Mouse (Mus musculus): ENCODE results near the gene Hoxc9. TPM values are rescaled to one million over a fixed set of nuclear protein-coding genes. Genes with fewer than 3 reads are reported as not detected.

The Hoxc9 gene
- polyA plus RNA-seq (2014; fragmentation: Nextera tagmentation; extraction: Ambion mirVana): not detected in 2 replicates

GRCm38 (mm10) chr15:102976171-102976570, at the start of gene Hoxc9:
Gene Hoxc9, plus strand, starts transcription at chr15:102976439.
- ATAC-seq (replicated peaks; ENCODE audit: low FRiP score) (no peak), DNase-seq (ENCODE audit: low spot score) (no peak)
- 2% methylated on average over 11 of the region's 20 CpGs for WGBS
- Histone ChIP-seq H3K27ac (ENCODE audit: low read depth, low read length) (no peak within 1 kb of the TSS), H3K9me3 (ENCODE audit: control insufficient read depth, low read length) (no peaks in the 10 kb centered on the region), H3K4me2 (ENCODE audit: low read depth, low read length, severe bottlenecking) (no peak within 1 kb of the TSS), H3K36me3 (ENCODE audit: control insufficient read depth, insufficient read depth, low read length) (no peaks in the 10 kb centered on the region), H3K9ac (ENCODE audit: low read length) (no peak within 1 kb of the TSS), H3K27me3 (ENCODE audit: control insufficient read depth, insufficient read depth, low read length) (peaks cover 97% of the 10 kb centered on the region), H3K4me1 (replicated peaks; ENCODE audit: control insufficient read depth, insufficient read depth, low read length) (no peaks in the 10 kb centered on the region), H3K4me3 (ENCODE audit: low read depth, low read length) (no peak within 1 kb of the TSS)

- no peak overlapping the region for H3K27ac ChIP-seq (ENCODE audit: low read depth, low read length)
- DNase-seq (ENCODE audit: low spot score) (no peak), ATAC-seq (replicated peaks; ENCODE audit: low FRiP score) (no peak)
- no peak overlapping the region for H3K9ac ChIP-seq (ENCODE audit: low read length)
- H3K4me3 ChIP-seq (ENCODE audit: low read depth, low read length): no peak overlapping the region
- peaks cover 95% of the 10 kb centered on the region for H3K27me3 ChIP-seq (ENCODE audit: control insufficient read depth, insufficient read depth, low read length)
- no peaks in the 10 kb centered on the region for H3K4me1 ChIP-seq (replicated peaks; ENCODE audit: control insufficient read depth, insufficient read depth, low read length)
- under 1% methylated on average over 40 of the region's 40 CpGs for WGBS
- H3K9me3 ChIP-seq (ENCODE audit: control insufficient read depth, low read length): no peaks in the 10 kb centered on the region
- H3K36me3 ChIP-seq (ENCODE audit: control insufficient read depth, insufficient read depth, low read length): no peaks in the 10 kb centered on the region
- no peak overlapping the region for H3K4me2 ChIP-seq (ENCODE audit: low read depth, low read length, severe bottlenecking)
These were observed 49.1 kb upstream of the Hoxc9 start for GRCm38 (mm10) chr15:102927032-102927645.

- no peak overlapping the region for H3K4me3 ChIP-seq (ENCODE audit: low read depth, low read length)
- H3K27ac ChIP-seq (ENCODE audit: low read depth, low read length): no peak overlapping the region
- H3K27me3 ChIP-seq (ENCODE audit: control insufficient read depth, insufficient read depth, low read length): peaks cover 99% of the 10 kb centered on the region
- H3K9ac ChIP-seq (ENCODE audit: low read length): no peak overlapping the region
- no peak overlapping the region for H3K4me2 ChIP-seq (ENCODE audit: low read depth, low read length, severe bottlenecking)
- H3K36me3 ChIP-seq (ENCODE audit: control insufficient read depth, insufficient read depth, low read length): no peaks in the 10 kb centered on the region
- no peaks in the 10 kb centered on the region for H3K4me1 ChIP-seq (replicated peaks; ENCODE audit: control insufficient read depth, insufficient read depth, low read length)
- no peaks in the 10 kb centered on the region for H3K9me3 ChIP-seq (ENCODE audit: control insufficient read depth, low read length)
- no peak for ATAC-seq (replicated peaks; ENCODE audit: low FRiP score)
- DNase-seq (ENCODE audit: low spot score): peak; percentile 50
- 3% methylated on average over 23 of the region's 23 CpGs for WGBS
These were observed 44.4 kb upstream of the Hoxc9 start for GRCm38 (mm10) chr15:102931706-102932358.

GRCm38 (mm10) chr15:102934438-102934837, 41.8 kb upstream of the Hoxc9 start:
- Histone ChIP-seq H3K4me1 (replicated peaks; ENCODE audit: control insufficient read depth, insufficient read depth, low read length) (no peaks in the 10 kb centered on the region), H3K27ac (ENCODE audit: low read depth, low read length) (no peak overlapping the region), H3K9me3 (ENCODE audit: control insufficient read depth, low read length) (no peaks in the 10 kb centered on the region), H3K9ac (ENCODE audit: low read length) (no peak overlapping the region), H3K36me3 (ENCODE audit: control insufficient read depth, insufficient read depth, low read length) (no peaks in the 10 kb centered on the region), H3K4me3 (ENCODE audit: low read depth, low read length) (no peak overlapping the region), H3K27me3 (ENCODE audit: control insufficient read depth, insufficient read depth, low read length) (peaks cover 99% of the 10 kb centered on the region), H3K4me2 (ENCODE audit: low read depth, low read length, severe bottlenecking) (no peak overlapping the region)
- DNase-seq (ENCODE audit: low spot score): peak; percentile 56
- no peak for ATAC-seq (replicated peaks; ENCODE audit: low FRiP score)
- WGBS: 2% methylated on average over 12 of the region's 12 CpGs

GRCm38 (mm10) chr15:102934897-102935296, 41.3 kb upstream of the Hoxc9 start:
- H3K27ac ChIP-seq (ENCODE audit: low read depth, low read length): no peak overlapping the region
- H3K4me3 ChIP-seq (ENCODE audit: low read depth, low read length): no peak overlapping the region
- no peaks in the 10 kb centered on the region for H3K9me3 ChIP-seq (ENCODE audit: control insufficient read depth, low read length)
- peak; percentile 59 for DNase-seq (ENCODE audit: low spot score)
- no peaks in the 10 kb centered on the region for H3K36me3 ChIP-seq (ENCODE audit: control insufficient read depth, insufficient read depth, low read length)
- H3K27me3 ChIP-seq (ENCODE audit: control insufficient read depth, insufficient read depth, low read length): peaks cover 99% of the 10 kb centered on the region
- H3K4me2 ChIP-seq (ENCODE audit: low read depth, low read length, severe bottlenecking): no peak overlapping the region
- WGBS: under 1% methylated on average over 27 of the region's 27 CpGs
- H3K4me1 ChIP-seq (replicated peaks; ENCODE audit: control insufficient read depth, insufficient read depth, low read length): no peaks in the 10 kb centered on the region
- no peak overlapping the region for H3K9ac ChIP-seq (ENCODE audit: low read length)
- ATAC-seq (replicated peaks; ENCODE audit: low FRiP score): no peak

- WGBS: 1% methylated on average over 31 of the region's 31 CpGs
- Histone ChIP-seq H3K9ac (ENCODE audit: low read length) (no peak within 1 kb of the TSS), H3K4me1 (replicated peaks; ENCODE audit: control insufficient read depth, insufficient read depth, low read length) (no peaks in the 10 kb centered on the region), H3K27ac (ENCODE audit: low read depth, low read length) (no peak within 1 kb of the TSS), H3K4me3 (ENCODE audit: low read depth, low read length) (no peak within 1 kb of the TSS), H3K27me3 (ENCODE audit: control insufficient read depth, insufficient read depth, low read length) (peaks cover 99% of the 10 kb centered on the region), H3K9me3 (ENCODE audit: control insufficient read depth, low read length) (no peaks in the 10 kb centered on the region), H3K4me2 (ENCODE audit: low read depth, low read length, severe bottlenecking) (no peak within 1 kb of the TSS), H3K36me3 (ENCODE audit: control insufficient read depth, insufficient read depth, low read length) (no peaks in the 10 kb centered on the region)
- no peak for ATAC-seq (replicated peaks; ENCODE audit: low FRiP score)
- DNase-seq (ENCODE audit: low spot score): no peak
These were observed 39.8 kb upstream of the Hoxc9 start, which contains the start of gene Hoxc12 for GRCm38 (mm10) chr15:102936279-102936972. Gene Hoxc12, plus strand, starts transcription at chr15:102936757.

GRCm38 (mm10) chr15:102937036-102937666, 39.1 kb upstream of the Hoxc9 start:
- Histone ChIP-seq H3K4me3 (ENCODE audit: low read depth, low read length) (no peak overlapping the region), H3K36me3 (ENCODE audit: control insufficient read depth, insufficient read depth, low read length) (no peaks in the 10 kb centered on the region), H3K9me3 (ENCODE audit: control insufficient read depth, low read length) (no peaks in the 10 kb centered on the region), H3K27ac (ENCODE audit: low read depth, low read length) (no peak overlapping the region), H3K27me3 (ENCODE audit: control insufficient read depth, insufficient read depth, low read length) (peaks cover 99% of the 10 kb centered on the region), H3K9ac (ENCODE audit: low read length) (no peak overlapping the region), H3K4me2 (ENCODE audit: low read depth, low read length, severe bottlenecking) (no peak overlapping the region), H3K4me1 (replicated peaks; ENCODE audit: control insufficient read depth, insufficient read depth, low read length) (no peaks in the 10 kb centered on the region)
- ATAC-seq (replicated peaks; ENCODE audit: low FRiP score) (no peak), DNase-seq (ENCODE audit: low spot score) (peak; percentile 57)
- WGBS: under 1% methylated on average over 50 of the region's 50 CpGs

- peak; percentile 52 for DNase-seq (ENCODE audit: low spot score)
- Histone ChIP-seq H3K4me3 (ENCODE audit: low read depth, low read length) (no peak overlapping the region), H3K9ac (ENCODE audit: low read length) (no peak overlapping the region), H3K27me3 (ENCODE audit: control insufficient read depth, insufficient read depth, low read length) (peaks cover 98% of the 10 kb centered on the region), H3K4me2 (ENCODE audit: low read depth, low read length, severe bottlenecking) (no peak overlapping the region), H3K36me3 (ENCODE audit: control insufficient read depth, insufficient read depth, low read length) (no peaks in the 10 kb centered on the region), H3K27ac (ENCODE audit: low read depth, low read length) (no peak overlapping the region), H3K4me1 (replicated peaks; ENCODE audit: control insufficient read depth, insufficient read depth, low read length) (no peaks in the 10 kb centered on the region; the same call in 1 of the 2 replicates), H3K9me3 (ENCODE audit: control insufficient read depth, low read length) (no peaks in the 10 kb centered on the region)
- WGBS: 2% methylated on average over 34 of the region's 34 CpGs
- ATAC-seq (replicated peaks; ENCODE audit: low FRiP score): no peak
These were observed 36.7 kb upstream of the Hoxc9 start for GRCm38 (mm10) chr15:102939256-102940155.

All from forebrain, embryonic 11.5 days (tissue).